Mouse (Mus musculus) retina, embryonic 14.5 days (tissue): ENCODE data around the gene Cdkl3.

Source experiments
- DNase-seq: peaks from one replicate; pipeline ENCODE4 v3.0.0-alpha.2; 2015; ENCODE audit warnings: low spot score

The Cdkl3 gene

DNA sequence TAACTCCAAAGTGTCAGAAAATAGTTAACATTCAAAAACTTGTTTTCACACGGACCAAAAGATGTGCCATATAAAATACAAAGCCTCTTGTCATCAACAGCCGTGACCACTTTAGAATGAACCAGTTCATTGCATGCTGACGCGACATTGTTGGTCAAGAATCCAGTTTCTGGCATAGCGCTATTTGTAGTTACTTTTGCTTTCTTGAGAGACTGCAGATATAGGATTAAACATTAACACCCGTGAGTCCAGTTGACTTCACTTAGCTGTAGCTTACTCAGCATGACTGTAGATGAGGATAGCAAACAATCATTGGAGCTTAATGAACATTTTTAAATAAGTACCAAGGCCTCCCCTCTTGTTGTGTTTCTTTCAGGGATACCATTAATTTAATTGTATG is 118.0 kb downstream of the Cdkl3 start:
- no peak for DNase-seq

DNA sequence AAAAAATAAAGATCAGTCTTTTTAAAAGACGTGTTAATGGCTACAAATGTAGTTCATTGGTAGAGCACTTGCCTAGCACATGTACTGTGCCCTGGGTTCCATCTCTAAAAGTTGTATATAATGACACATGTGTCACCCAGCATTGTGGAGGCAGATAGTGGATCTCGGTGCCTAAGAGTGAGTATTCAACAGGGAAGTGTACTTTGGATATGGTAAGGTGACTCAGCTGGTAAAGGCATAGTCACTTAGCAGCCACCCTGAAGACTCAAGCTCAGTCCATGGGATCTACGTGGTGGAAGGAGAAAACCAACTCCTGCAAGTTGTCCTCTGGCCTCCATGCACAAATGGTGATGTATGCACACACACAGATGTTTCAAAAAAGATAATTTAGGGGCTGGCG is 120.4 kb downstream of the Cdkl3 start:
- no peak for DNase-seq

DNA sequence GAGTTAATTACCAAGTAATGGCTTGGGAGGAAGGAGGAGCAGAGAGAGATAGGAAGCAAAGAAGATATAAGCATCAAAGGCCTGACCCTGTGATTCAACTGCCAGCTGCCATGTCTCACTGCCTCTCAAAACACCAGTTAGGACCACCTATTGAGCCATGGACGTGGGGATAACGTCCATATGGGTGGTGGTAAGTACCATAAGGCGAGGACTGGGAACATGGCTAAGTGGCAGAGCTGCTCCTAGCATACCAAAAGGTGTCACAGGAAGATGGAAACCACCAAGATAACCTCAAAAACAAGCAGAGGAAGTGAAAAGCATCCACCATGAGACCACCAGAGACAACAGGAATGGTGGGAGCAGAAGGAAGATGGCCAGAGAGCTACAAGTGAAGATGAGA is 123.1 kb downstream of the Cdkl3 start:
- DNase-seq: no peak

GRCm38 (mm10) chr11:52127760-52128159 is 123.7 kb downstream of the Cdkl3 start:
- no peak for DNase-seq

DNA sequence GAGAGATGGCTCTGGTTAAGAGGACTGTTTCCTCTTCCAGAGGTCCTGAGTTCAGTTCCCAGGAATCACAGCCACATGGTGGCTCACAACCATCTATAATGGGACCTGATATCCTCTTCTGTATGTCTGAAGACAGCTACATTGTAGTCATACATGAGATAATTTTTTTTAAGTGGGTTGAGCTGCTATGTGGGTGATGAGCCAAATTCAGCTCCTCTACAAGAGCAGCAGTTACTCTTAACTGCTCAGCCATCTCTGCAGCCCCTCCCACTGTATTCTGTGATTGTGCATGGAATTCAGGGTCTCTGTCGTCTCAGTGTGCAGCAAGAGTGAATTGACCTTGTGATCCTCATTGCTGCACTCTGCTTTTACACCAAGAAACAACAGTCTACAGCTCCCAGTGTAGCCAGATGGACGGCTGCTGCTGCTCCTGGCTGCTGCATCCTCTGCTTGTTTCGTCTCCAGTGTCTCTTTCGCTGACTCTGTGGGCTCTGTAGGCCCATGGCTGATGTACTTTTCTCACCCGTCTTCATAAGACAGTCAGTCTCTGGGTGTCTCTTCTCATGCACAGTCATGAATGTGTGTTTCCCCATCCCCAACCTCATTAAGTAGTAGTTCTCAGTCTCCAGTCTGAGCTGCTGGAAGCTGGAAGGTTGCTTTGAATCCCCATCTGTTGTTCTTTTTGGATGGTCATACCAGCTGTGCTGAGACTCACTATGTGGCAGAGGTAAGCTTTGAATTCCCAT is 124.5 kb downstream of the Cdkl3 start:
- no peak for DNase-seq

DNA sequence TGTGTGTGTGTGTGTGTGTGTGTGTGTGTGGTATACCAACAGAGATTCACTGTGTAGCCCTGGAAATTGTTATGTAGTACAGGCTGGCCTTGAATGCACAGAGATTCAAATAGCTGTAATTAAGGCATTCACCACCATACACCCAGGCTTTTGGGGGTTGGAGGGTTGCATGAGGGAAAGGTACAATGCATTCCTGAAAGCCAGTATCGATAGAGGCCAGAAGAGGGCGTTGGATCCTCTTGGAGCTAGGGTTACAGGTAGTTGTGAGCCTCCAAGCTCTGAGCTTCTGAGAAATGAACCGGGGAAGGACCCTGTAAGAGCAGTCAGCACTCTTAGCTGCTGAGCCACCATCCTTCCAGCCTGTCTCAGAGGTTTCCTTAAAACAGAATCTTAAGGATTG is 125.2 kb downstream of the Cdkl3 start:
- no peak for DNase-seq

GRCm38 (mm10) chr11:52129621-52130450 is 125.8 kb downstream of the Cdkl3 start:
- no peak for DNase-seq

DNA sequence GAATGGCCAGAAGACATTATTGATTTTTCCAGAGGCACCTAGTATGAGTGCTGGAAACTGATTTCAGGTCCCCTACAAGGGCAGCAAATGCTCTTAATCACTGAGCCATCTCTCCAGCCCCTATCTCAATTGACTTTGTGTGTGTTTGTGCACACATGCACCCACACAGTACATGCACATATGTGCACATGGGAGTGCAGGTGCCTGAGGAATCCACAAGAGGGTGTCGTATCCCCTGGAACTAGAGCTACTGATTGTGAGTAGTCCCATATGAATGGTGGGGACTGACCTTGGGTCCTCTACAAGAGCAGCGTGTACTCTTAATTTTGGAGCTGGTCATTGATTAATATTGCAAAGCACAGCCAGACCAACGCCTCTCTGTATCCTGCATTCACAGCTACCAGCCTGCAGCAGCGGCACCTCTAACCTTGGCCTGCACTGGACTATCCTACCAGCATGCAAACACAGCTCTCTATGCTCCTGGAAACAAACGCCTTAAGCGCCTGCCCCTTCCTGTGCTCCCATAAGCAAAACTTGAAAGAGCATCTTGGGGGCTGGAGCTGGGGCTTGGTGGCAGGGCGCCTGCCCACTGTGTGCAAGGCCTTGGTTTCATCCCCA is 126.5 kb downstream of the Cdkl3 start:
- no peak for DNase-seq
